Mouse (Mus musculus): Measurements from ENCODE around the gene Syp. TPM values are rescaled to one million over a fixed set of nuclear protein-coding genes. Genes with fewer than 3 reads are reported as not detected.

Gene Syp
- total RNA-seq, 2 experiments from 2014 or later = 77.4 to 93.2 TPM

GRCm38 (mm10) chrX:7661086-7661485 lies 22.8 kb downstream of the Syp start:
- DNase-seq (ENCODE audit: low spot score in 2 of 2) = no peak

GRCm38 (mm10) chrX:7662936-7663335 lies 24.7 kb downstream of the Syp start:
- no peak for DNase-seq (ENCODE audit: low spot score in 2 of 2)

DNA sequence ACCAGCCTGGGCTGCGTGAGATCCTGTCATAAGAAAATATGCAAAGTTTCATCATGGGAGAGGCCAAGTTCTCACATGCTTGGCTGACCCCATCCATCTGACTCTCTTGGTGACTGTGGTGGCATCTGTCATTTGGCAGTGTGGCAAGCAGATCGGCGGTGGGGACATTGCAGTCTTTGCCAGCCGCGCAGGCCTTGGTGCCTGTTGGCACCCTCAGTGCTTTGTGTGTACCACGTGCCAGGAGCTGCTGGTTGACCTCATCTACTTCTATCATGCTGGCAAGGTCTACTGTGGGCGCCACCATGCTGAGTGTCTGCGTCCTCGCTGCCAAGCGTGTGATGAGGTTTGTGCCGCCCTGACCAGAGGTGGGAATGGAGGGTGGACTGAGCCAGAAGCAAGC lies 26.5 kb downstream of the Syp start:
- no peak for DNase-seq (ENCODE audit: low spot score in 2 of 2)

DNA sequence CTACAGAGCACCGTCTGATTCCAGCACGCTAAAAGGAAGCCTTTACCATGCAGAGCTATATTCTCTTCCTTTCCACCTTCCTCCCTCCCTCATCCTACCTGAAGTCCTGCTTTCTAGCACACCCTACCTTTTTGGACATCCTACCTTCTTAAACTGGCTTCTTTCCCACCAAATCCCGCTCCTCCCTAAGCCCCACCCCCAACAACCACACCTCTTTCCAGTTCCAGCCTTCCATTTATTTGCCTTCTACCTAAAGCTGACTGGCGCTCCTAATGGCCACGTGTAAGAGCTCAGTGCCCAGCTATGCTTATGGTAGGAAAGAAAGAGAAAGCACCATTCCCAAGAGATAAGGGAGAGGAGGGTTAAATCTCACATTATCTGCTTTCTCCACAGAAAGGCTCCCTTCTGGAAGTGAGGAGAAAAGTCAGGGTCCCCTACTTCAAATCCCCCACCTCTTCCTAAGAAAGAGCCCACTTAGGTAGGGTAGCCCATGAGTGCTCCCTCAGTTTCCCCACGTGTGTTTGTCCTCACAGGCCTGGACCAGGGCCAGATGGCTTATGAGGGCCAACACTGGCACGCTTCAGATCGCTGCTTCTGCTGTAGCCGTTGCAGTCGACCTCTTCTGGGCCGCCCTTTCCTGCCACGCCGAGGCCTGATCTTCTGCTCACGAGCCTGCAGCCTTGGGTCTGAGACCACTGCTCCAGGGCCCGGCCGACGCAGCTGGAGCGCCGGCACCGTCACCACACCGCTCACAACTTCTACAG lies 27.6 kb downstream of the Syp start:
- DNase-seq (ENCODE audit: low spot score in 2 of 2) = no peak

- DNase-seq (ENCODE audit: low spot score in 2 of 2) = peak in 1 of 2 experiments; percentile 28
Observed at GRCm38 (mm10) chrX:7670390-7670881, 32.2 kb downstream of the Syp start.

GRCm38 (mm10) chrX:7670921-7671623 lies 32.8 kb downstream of the Syp start, which contains the start of gene Plp2:
Gene Plp2, minus strand, starts transcription at chrX:7671390.
- peak in 1 of 2 experiments; percentile 15 for DNase-seq (ENCODE audit: low spot score in 2 of 2)

GRCm38 (mm10) chrX:7672739-7673138 lies 34.5 kb downstream of the Syp start:
- DNase-seq (ENCODE audit: low spot score in 2 of 2) = no peak

GRCm38 (mm10) chrX:7673578-7674281 lies 35.5 kb downstream of the Syp start:
- DNase-seq (ENCODE audit: low spot score in 2 of 2) = no peak

DNA sequence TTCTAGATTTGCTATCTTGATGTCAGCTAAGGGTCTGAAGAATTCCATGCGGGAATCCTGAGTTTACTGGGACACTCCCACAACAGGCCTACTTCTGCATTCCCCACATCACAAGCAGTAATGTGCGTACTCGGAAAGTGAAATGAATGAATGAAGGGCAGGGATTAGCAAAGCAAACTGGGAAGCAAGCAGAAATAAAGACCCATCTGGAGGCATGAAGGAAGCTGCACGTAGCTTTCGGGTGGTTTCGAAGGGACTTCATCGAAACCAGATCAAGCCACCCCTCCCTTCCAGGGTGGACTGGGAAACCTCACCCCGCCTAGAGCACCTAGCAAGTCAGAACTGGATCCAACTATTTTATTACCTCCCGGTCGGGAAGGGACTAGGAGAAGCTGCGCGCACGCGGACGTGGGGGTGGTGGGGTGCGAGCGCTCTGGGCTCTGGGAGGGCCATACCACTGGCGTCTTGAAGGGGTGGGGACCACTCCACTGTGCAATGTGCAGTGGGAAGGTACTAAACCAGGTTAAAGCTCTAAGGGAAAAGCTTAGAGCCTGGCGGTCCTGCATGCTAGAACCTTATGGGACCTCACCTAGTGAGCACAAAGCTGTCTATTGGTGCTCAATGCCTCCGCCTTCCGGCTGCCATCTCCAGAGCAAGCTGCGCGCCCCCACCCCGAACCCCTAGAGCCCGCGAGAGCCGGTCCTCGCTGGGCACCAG lies 36.2 kb downstream of the Syp start:
- DNase-seq (ENCODE audit: low spot score in 2 of 2) = no peak

GRCm38 (mm10) chrX:7675001-7675380 lies 36.7 kb downstream of the Syp start:
- DNase-seq (ENCODE audit: low spot score in 2 of 2) = no peak

GRCm38 (mm10) chrX:7678986-7679385 lies 40.7 kb downstream of the Syp start:
- DNase-seq (ENCODE audit: low spot score in 2 of 2) = no peak

DNA sequence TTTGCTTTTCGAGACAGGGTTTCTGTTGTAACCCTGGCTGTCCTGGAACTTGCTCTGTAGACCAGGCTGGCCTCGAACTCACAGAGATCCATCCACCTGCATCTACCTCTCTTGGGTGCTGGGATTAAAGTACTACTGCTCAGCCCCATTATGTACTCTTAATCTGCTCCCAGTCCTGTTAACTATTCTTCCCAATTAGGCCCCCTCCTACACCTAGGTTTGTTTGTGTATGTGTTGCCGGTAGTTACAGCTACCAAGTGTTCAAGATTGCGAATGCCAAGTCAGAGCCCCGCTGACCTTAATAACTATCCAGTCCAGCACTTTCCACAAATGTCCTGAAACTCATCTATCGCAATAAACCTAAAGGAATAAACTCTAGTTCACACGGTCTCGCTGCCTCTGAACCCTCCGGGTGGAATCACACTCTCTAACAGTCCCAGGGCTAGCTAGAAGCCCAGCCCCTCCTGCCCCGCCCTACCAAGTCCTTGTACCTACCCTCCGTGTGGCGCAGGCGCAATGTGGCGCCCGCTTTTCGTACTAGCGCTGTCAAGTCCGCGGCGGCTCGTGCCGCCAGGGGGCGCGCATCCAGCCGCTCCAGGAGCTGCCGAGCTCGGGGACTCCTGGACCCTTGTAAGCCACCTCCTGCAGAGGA lies 41.3 kb downstream of the Syp start:
- peak; percentile 68 to 74 for DNase-seq (ENCODE audit: low spot score in 2 of 2)

- DNase-seq (ENCODE audit: low spot score in 2 of 2) = no peak
Observed at GRCm38 (mm10) chrX:7680057-7680412, 41.8 kb downstream of the Syp start.

DNA sequence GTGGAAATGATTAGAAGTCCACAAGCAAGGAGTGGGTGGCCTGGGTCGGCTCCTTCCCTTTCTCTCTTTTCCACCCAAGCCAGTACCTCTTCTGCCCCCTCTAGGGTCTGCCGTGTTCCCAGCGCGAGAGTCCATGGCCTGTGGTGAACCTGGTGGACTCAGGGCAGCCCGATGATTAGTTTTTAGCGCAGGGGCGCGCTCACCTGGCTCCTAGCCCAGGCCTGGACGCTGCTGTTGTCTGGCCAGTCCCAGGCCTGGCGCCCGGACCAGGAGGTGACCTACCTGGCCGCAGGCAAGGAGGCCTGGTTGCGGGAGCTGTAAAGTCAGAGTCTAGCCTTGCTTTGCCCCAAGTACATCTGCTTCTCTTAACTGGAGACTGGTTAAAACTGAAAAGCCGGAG lies 42.6 kb downstream of the Syp start, which contains the start of gene Magix:
Gene Magix, minus strand, starts transcription at position 388 of the 400 bp plus-strand sequence.
- no peak for DNase-seq (ENCODE audit: low spot score in 2 of 2)

GRCm38 (mm10) chrX:7688321-7688720 lies 50.0 kb downstream of the Syp start:
- DNase-seq (ENCODE audit: low spot score in 2 of 2) = no peak

DNA sequence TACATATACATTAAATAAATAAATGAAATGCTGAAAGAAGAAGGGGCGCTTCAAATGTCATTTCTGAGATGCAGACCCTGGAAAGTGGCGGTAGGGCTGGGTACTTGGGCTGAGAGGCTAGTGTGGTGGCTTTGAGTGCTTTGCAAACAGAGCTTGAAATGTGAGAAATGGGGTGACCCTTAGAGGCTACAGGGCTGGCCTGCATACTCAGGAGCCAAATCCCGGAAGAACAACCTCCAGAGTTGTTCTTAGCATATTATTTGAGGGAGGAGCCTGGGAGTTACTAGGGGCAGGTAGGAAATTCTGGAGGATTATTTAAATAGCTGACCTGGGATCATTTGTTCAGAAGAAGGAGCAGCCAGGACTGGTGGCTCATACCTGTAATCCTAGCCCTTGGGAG lies 52.2 kb downstream of the Syp start:
- no peak for DNase-seq (ENCODE audit: low spot score in 2 of 2)

GRCm38 (mm10) chrX:7692862-7693261 lies 54.6 kb downstream of the Syp start:
- DNase-seq (ENCODE audit: low spot score in 2 of 2) = no peak

DNA sequence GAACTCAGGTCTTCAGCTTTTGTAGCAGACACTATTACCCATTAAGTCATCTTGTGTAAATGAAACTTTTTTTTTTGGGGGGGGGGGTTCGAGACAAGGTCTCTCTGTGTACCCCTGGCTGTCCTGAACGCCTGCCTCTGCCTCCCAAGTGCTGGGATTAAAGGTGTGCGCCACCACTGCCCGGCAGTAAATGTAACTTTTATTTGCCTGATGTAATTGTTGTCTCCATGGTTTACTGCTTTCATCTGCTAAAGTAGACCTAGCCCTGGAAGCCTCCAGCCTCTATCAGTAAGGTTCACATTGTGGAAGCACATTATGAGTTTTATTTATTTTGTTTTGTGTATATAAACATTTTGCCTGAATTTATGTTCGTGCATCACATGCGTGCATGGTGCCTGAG lies 58.2 kb downstream of the Syp start:
- DNase-seq (ENCODE audit: low spot score in 2 of 2) = no peak

DNA sequence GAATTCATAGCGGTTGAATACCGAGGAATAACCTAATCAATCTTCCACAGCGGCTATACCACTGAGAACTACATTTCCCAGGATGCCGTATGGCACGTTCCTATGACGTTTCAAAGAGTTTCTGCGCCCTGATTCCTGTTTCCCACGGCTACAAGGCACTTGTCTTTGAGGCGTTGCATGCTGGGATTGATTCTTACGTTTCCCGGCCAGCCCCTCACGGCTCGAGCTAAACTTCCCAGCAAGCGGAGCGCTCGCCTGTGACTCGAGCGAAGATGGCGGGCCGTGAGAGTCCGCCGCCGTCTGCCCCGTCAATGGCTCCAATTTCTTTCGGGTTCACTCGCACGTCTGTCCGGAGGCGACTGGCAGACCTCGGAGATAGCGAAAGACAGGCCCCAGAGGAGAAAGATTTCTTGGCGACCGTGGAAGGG lies 58.7 kb downstream of the Syp start, which contains the start of gene Gpkow:
Gene Gpkow, plus strand, starts transcription at position 178 of the 428 bp plus-strand sequence.
- DNase-seq (ENCODE audit: low spot score in 2 of 2) = peak in 1 of 2 experiments; percentile 50
